Mouse (Mus musculus) ES-E14 (cell line): ENCODE results near the gene Peli1. TPM values are rescaled to one million over a fixed set of nuclear protein-coding genes. Genes with fewer than 3 reads are reported as not detected.

ENCODE experiments used
- DNase-seq: peaks from one replicate; pipeline ENCODE4 v3.0.0-alpha.2; 2013; ENCODE audit warnings: low read depth, low spot score
- H3K27ac ChIP-seq: 2 replicates; pipeline ENCODE4 v1.5.1; 2012; ENCODE audit warnings: low read depth, mild to moderate bottlenecking, low read length, moderate library complexity, mixed read lengths; ENCODE audit not compliant: poor library complexity, insufficient read depth, severe bottlenecking
- H3K36me3 ChIP-seq: 2 replicates; pipeline ENCODE4 v1.6.1; 2012; ENCODE audit warnings: mild to moderate bottlenecking, low read length, moderate library complexity, mixed read lengths; ENCODE audit not compliant: control insufficient read depth, poor library complexity, insufficient read depth, severe bottlenecking
- H3K4me1 ChIP-seq, 2 experiments: fragments of 150-350 bp in 1 of 2; sonication (generic) in 1 of 2; 2 replicates each; pipeline ENCODE4 v1.6.1; 2012; ENCODE audit warnings: low read length in 2 of 2, mild to moderate bottlenecking in 1 of 2, mixed read lengths in 1 of 2; ENCODE audit not compliant: control insufficient read depth in 2 of 2, insufficient read depth in 2 of 2, poor library complexity in 1 of 2
- H3K4me3 ChIP-seq, 2 experiments: fragments of 150-350 bp in 1 of 2; sonication (generic) in 1 of 2; 2 replicates each; pipeline ENCODE4 v1.5.1; 2012; ENCODE audit warnings: low read length in 2 of 2, low read depth in 1 of 2, mild to moderate bottlenecking in 1 of 2, mixed read lengths in 1 of 2; ENCODE audit not compliant: insufficient read depth in 1 of 2, poor library complexity in 1 of 2, severe bottlenecking in 1 of 2
- H3K9ac ChIP-seq: 2 replicates; pipeline ENCODE4 v1.6.1; 2012; ENCODE audit warnings: low read depth, mild to moderate bottlenecking, low read length, mixed read lengths; ENCODE audit not compliant: poor library complexity, insufficient read depth, severe bottlenecking
- H3K9me3 ChIP-seq: fragments of 150-350 bp; sonication (generic); 2 replicates; pipeline ENCODE4 v1.6.1; 2012; ENCODE audit warnings: low read depth, mild to moderate bottlenecking, low read length; ENCODE audit not compliant: control insufficient read depth, insufficient read depth
- CHD2 ChIP-seq: IDR thresholded peaks from 2 replicates; pipeline ENCODE4 v1.6.1; 2014; ENCODE audit warnings: mild to moderate bottlenecking, low read depth, low read length, inconsistent platforms
- HCFC1 ChIP-seq: IDR thresholded peaks from 2 replicates; pipeline ENCODE4 v1.6.1; 2012; ENCODE audit warnings: low read length, inconsistent platforms, borderline replicate concordance; ENCODE audit not compliant: insufficient read depth
- MAFK ChIP-seq: IDR thresholded peaks from 2 replicates; pipeline ENCODE4 v1.6.1; 2014; ENCODE audit warnings: mild to moderate bottlenecking, low read depth, low read length, inconsistent platforms; ENCODE audit not compliant: insufficient read depth
- ZC3H11A ChIP-seq: IDR thresholded peaks from 2 replicates; pipeline ENCODE4 v1.6.1; 2012; ENCODE audit warnings: low read depth, mild to moderate bottlenecking, inconsistent platforms, low read length, borderline replicate concordance
- ZNF384 ChIP-seq: IDR thresholded peaks from 2 replicates; pipeline ENCODE4 v1.6.1; 2012; ENCODE audit warnings: low read depth, low read length, inconsistent platforms
- in situ Hi-C, 2 experiments: fragments of 600-800 bp; cut with MboI; formaldehyde crosslinking; loops; one replicate each; pipeline ENCODE4 v1.15.1; 2025; ENCODE audit warnings: low sequenced_read_pairs in 2 of 2, inconsistent platforms in 1 of 2; ENCODE audit not compliant: unreplicated experiment in 2 of 2
- total RNA-seq: library from RNA; depleted of rRNA; stranded (reverse); fragments of 300-350 nt; gene quantifications from 2 replicates; pipeline ENCODE4 v1.2.3, GENCODE M21; 2012

The Peli1 gene
- total RNA-seq, 1 experiment, result 17.3 TPM

- no peak for DNase-seq
- TF ChIP-seq ZNF384 (no peak), CHD2 (no peak), MAFK (no peak), ZC3H11A (no peak), HCFC1 (no peak)
- H3K27ac ChIP-seq, result no peak overlapping the region
- no peaks in the 10 kb centered on the region for H3K9me3 ChIP-seq
- H3K36me3 ChIP-seq, result peaks cover 6% of the 10 kb centered on the region
- in situ Hi-C loops, result no loop called here
- H3K4me3 ChIP-seq, result no peak overlapping the region
- no peaks in the 10 kb centered on the region; a peak in 1 of 4 replicates for H3K4me1 ChIP-seq
- no peak overlapping the region for H3K9ac ChIP-seq
These were observed 58.4 kb downstream of the Peli1 start for GRCm38 (mm10) chr11:21149476-21149875.

GRCm38 (mm10) chr11:21150316-21150715 is 59.2 kb downstream of the Peli1 start:
- no peak for TF ChIP-seq MAFK
- no peak for DNase-seq
- Histone ChIP-seq H3K36me3 (peaks cover 6% of the 10 kb centered on the region), H3K9ac (no peak overlapping the region), H3K27ac (no peak overlapping the region), H3K9me3 (no peaks in the 10 kb centered on the region), H3K4me1 (no peaks in the 10 kb centered on the region; a peak in 1 of 4 replicates), H3K4me3 (no peak overlapping the region)
- in situ Hi-C loops, result no loop called here

GRCm38 (mm10) chr11:21151672-21152071 is 60.6 kb downstream of the Peli1 start:
- H3K4me3 ChIP-seq, result no peak overlapping the region
- peaks cover 6% of the 10 kb centered on the region for H3K36me3 ChIP-seq
- no peak for DNase-seq
- no peak for TF ChIP-seq MAFK
- no peak for TF ChIP-seq CHD2
- no peak for TF ChIP-seq HCFC1
- no peak for TF ChIP-seq ZC3H11A
- no peak for TF ChIP-seq ZNF384
- H3K4me1 ChIP-seq, result no peaks in the 10 kb centered on the region; a peak in 1 of 4 replicates
- in situ Hi-C loops, result no loop called here
- H3K9ac ChIP-seq, result no peak overlapping the region
- H3K27ac ChIP-seq, result no peak overlapping the region
- H3K9me3 ChIP-seq, result no peaks in the 10 kb centered on the region

- in situ Hi-C loops, result no loop called here
- Histone ChIP-seq H3K36me3 (peaks cover 3% of the 10 kb centered on the region; the same call in 1 of the 2 replicates), H3K9ac (no peak overlapping the region), H3K4me1 (no peaks in the 10 kb centered on the region; a peak in 1 of 4 replicates), H3K27ac (no peak overlapping the region), H3K9me3 (no peaks in the 10 kb centered on the region), H3K4me3 (no peak overlapping the region)
- DNase-seq, result no peak
- TF ChIP-seq ZNF384 (no peak), ZC3H11A (no peak), CHD2 (no peak), HCFC1 (no peak), MAFK (no peak)
These were observed 62.0 kb downstream of the Peli1 start for GRCm38 (mm10) chr11:21153111-21153510.

- no peaks in the 10 kb centered on the region for H3K9me3 ChIP-seq
- H3K9ac ChIP-seq, result no peak overlapping the region
- in situ Hi-C loops, result no loop called here
- no peaks in the 10 kb centered on the region for H3K4me1 ChIP-seq
- H3K36me3 ChIP-seq, result no peaks in the 10 kb centered on the region
- no peak for TF ChIP-seq HCFC1
- TF ChIP-seq ZNF384, result no peak
- TF ChIP-seq ZC3H11A, result no peak
- no peak for TF ChIP-seq MAFK
- TF ChIP-seq CHD2, result no peak
- H3K27ac ChIP-seq, result no peak overlapping the region
- DNase-seq, result no peak
- no peak overlapping the region for H3K4me3 ChIP-seq
These were observed 66.5 kb downstream of the Peli1 start for GRCm38 (mm10) chr11:21157595-21157994.
